Mouse (Mus musculus): Measurements from ENCODE around the gene Pebp1. TPM values are rescaled to one million over a fixed set of nuclear protein-coding genes. Genes with fewer than 3 reads are reported as not detected.

Pebp1 gene
- polyA plus RNA-seq, 1 experiment from 2014 or later = 543 TPM

DNA sequence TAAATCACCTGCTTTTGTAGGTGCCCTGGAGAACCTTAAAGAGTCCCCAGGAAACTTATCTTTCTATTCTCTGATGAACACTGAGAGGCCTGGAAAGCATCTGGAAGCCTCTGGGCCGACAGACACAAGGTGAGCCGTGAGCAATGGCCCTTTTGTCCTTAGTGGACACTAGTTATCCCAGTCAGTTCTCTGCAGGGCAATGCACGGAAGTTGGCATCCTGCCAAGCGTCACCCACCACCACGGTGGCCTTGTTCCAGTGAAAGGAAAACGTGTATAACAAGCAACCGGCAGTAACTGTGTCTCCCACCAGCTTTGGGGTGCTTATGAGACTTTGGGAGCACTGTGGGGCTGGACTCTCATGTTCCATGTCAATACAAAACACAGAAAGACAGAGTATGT lies 2.7 kb downstream of the Pebp1 start:
- Histone ChIP-seq H3K27me3 (no peaks in the 10 kb centered on the region), H3K36me3 (peaks cover 26% of the 10 kb centered on the region), H3K9me3 (replicated peaks) (no peaks in the 10 kb centered on the region), H3K9ac (no peak overlapping the region), H3K4me2 (no peak overlapping the region), H3K4me3 (no peak overlapping the region), H3K27ac (no peak overlapping the region), H3K4me1 (replicated peaks) (peaks cover 35% of the 10 kb centered on the region)
- no peak for ATAC-seq (replicated peaks; ENCODE audit: insufficient number of reproducible peaks, insufficient read depth, low FRiP score, low read depth)
- WGBS = 43% methylated on average over 7 of the region's 7 CpGs

DNA sequence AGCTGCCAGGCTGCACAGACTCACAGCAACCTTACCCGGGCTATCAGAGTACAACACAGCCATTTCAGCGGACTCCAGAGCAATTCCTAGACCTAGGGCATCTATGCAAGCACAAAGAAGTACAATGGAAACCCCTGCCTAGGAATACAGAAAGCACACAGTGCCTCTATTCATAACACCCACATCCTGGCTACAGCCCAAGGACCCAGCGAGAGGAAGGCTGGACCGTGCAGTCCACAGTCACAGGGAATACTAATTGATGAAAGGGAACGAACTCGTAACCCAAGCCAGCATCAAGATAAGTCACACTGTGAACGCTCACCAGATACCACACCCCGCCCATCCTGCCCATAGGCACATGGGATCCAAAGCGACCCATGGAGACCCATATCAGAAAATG lies 3.4 kb downstream of the Pebp1 start:
- no peaks in the 10 kb centered on the region for H3K9me3 ChIP-seq (replicated peaks)
- no peaks in the 10 kb centered on the region for H3K27me3 ChIP-seq
- 71% methylated on average over 9 of the region's 9 CpGs for WGBS
- no peak overlapping the region for H3K9ac ChIP-seq
- ATAC-seq (replicated peaks; ENCODE audit: insufficient number of reproducible peaks, insufficient read depth, low FRiP score, low read depth) = no peak
- H3K4me1 ChIP-seq (replicated peaks) = peaks cover 41% of the 10 kb centered on the region
- no peak overlapping the region for H3K4me2 ChIP-seq
- H3K36me3 ChIP-seq = peaks cover 26% of the 10 kb centered on the region
- no peak overlapping the region for H3K27ac ChIP-seq
- no peak overlapping the region for H3K4me3 ChIP-seq

DNA sequence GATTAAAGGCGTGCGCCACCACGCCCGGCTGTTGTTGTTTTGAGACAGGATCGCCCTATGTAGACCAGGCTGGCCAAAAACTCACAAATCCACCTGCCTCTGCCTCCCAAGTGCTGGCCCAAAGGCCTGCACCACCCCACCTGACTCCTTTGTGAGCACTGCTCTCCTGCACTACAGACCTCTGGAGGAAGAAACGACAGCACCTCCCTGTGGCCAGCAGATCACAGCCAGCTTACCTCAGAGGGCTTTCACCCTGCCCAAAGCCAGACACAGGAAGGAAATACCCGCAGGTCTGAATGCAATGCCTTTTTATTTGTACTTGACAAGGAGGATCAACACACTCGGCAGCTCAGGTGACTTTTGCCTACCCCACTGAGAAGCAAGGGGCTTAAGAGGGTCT lies 5.1 kb downstream of the Pebp1 start:
- no peak for ATAC-seq (replicated peaks; ENCODE audit: insufficient number of reproducible peaks, insufficient read depth, low FRiP score, low read depth)

DNA sequence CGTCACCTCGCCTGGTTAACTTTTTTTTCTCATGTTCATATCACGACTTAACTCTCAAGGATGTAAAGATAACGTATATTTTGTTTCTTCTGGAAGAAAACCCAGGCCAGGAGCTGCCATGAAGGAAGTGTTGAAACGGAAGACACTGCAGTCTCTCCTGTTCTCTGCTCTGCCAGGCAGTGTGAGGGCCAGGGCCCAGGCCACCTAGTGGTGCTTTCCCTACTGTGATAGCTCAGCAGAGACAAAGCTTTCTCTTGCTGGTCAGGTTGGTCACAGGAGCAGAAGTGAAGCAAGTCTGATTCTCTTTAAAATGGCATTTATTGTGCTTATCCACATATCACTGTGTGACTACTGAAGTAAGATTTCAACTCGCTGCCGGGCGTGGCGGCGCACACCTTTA lies 5.9 kb downstream of the Pebp1 start:
- Histone ChIP-seq H3K4me2 (no peak overlapping the region), H3K9ac (no peak overlapping the region), H3K27ac (no peak overlapping the region), H3K27me3 (no peaks in the 10 kb centered on the region), H3K36me3 (peaks cover 26% of the 10 kb centered on the region), H3K4me1 (replicated peaks) (peaks cover 35% of the 10 kb centered on the region), H3K4me3 (no peak overlapping the region), H3K9me3 (replicated peaks) (no peaks in the 10 kb centered on the region)
- no peak for ATAC-seq (replicated peaks; ENCODE audit: insufficient number of reproducible peaks, insufficient read depth, low FRiP score, low read depth)
- WGBS = 92% methylated on average over 10 of the region's 10 CpGs

More for the DNA sequence above, 5.1 kb downstream of the Pebp1 start:
- Histone ChIP-seq H3K4me1 (replicated peaks) (peaks cover 37% of the 10 kb centered on the region), H3K4me3 (no peak overlapping the region), H3K9me3 (replicated peaks) (no peaks in the 10 kb centered on the region), H3K27ac (no peak overlapping the region), H3K36me3 (peaks cover 26% of the 10 kb centered on the region), H3K4me2 (no peak overlapping the region), H3K9ac (no peak overlapping the region), H3K27me3 (no peaks in the 10 kb centered on the region)
- WGBS = 84% methylated on average over 8 of the region's 8 CpGs

DNA sequence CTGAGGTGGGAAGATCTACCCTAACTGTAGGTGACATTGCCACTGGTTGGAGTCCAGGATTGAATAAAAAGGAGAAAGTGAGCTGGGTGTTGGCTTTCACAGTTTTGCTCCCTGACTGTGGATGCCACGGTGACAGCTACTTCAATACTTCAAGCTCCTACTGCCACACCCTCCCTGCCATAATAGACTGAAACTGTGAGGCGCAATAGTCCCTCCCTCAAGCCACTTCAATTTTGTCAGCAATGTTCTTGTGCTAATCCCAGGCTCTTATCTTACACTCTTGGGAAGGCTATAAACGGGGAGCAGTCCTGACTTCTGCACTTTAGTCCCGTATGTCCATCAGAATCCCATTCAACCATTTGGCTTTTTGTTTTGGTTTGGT lies 7.8 kb downstream of the Pebp1 start:
- WGBS = 36% methylated on average over 4 of the region's 4 CpGs
- Histone ChIP-seq H3K4me3 (no peak overlapping the region), H3K27ac (peak overlapping the region; percentile 24; the same call in 1 of the 2 replicates), H3K9ac (no peak overlapping the region), H3K4me2 (no peak overlapping the region), H3K36me3 (peaks cover 26% of the 10 kb centered on the region), H3K9me3 (replicated peaks) (no peaks in the 10 kb centered on the region), H3K27me3 (no peaks in the 10 kb centered on the region), H3K4me1 (replicated peaks) (peaks cover 18% of the 10 kb centered on the region)
- peak; percentile 53; the same call in 1 of the 2 replicates for ATAC-seq (replicated peaks; ENCODE audit: insufficient number of reproducible peaks, insufficient read depth, low FRiP score, low read depth)

DNA sequence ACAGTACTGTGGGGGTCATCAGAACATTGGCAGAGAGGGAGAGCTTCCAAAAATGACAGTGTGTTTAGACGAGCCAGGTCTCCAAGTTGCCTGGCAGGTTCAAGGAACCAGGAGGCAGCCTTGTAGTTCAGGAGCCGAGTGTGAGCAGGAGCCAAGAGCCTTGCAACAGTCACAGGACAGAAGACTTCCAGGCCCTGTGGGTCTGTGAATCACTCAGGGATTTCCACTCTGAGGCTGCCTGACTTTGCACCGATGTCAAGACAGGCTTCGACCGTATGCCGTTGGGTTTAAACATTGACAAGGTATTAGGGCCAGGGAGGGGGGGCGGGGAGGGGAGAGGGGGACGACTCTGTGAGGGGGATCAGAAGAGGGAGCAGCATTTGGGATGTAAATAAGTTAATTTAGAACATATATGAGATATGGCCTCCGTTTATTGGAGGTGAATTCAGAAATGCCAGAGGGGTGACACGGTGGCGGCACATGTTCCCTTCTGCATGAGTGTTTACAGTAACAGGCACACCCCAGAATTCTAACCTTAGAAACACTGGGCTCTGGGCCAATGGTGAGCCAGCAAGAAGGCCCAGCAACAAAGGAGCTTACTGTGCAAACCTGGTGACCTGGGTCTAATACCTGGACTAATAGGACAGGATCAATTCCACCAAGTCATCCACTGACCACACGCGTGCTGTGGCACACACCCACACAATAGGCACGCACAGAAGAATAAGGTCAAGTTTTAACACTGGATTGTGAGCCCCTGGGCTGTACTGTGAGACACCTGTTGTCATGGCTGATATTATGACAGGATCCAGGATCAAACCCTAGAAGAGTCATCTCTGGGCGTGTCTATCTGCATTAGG lies 8.4 kb downstream of the Pebp1 start:
- WGBS = 73% methylated on average over 15 of the region's 15 CpGs
- Histone ChIP-seq H3K9ac (no peak overlapping the region), H3K4me2 (no peak overlapping the region), H3K36me3 (peaks cover 24% of the 10 kb centered on the region), H3K27ac (peak overlapping the region; percentile 24; the same call in 1 of the 2 replicates), H3K9me3 (replicated peaks) (no peaks in the 10 kb centered on the region), H3K27me3 (no peaks in the 10 kb centered on the region), H3K4me1 (replicated peaks) (peaks cover 15% of the 10 kb centered on the region), H3K4me3 (no peak overlapping the region)
- peak; percentile 38; the same call in 1 of the 2 replicates for ATAC-seq (replicated peaks; ENCODE audit: insufficient number of reproducible peaks, insufficient read depth, low FRiP score, low read depth)

DNA sequence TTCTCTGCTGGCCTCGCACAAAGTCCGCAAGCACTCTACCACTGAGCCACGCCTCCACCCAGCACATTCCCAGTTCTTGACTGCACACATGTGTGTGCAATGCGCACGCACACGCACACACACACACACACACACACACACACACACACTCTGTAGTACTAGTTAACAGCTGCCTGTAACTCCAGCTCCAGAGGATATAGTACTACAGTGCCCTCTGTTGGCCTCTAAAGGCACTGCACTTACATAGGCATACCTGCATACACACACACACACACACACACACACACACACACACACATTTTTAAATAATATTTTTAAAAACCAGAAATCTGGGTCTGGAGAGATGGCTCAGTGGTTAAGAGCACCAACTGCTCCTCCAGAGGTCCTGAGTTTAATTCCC lies 9.6 kb downstream of the Pebp1 start:
- peaks cover 16% of the 10 kb centered on the region; the same call in 1 of the 2 replicates for H3K36me3 ChIP-seq
- no peaks in the 10 kb centered on the region for H3K27me3 ChIP-seq
- no peak overlapping the region for H3K9ac ChIP-seq
- no peak for ATAC-seq (replicated peaks; ENCODE audit: insufficient number of reproducible peaks, insufficient read depth, low FRiP score, low read depth)
- peaks cover 14% of the 10 kb centered on the region for H3K4me1 ChIP-seq (replicated peaks)
- 88% methylated on average over 6 of the region's 6 CpGs for WGBS
- no peak overlapping the region for H3K27ac ChIP-seq
- H3K9me3 ChIP-seq (replicated peaks) = no peaks in the 10 kb centered on the region
- no peak overlapping the region for H3K4me2 ChIP-seq
- H3K4me3 ChIP-seq = no peak overlapping the region

DNA sequence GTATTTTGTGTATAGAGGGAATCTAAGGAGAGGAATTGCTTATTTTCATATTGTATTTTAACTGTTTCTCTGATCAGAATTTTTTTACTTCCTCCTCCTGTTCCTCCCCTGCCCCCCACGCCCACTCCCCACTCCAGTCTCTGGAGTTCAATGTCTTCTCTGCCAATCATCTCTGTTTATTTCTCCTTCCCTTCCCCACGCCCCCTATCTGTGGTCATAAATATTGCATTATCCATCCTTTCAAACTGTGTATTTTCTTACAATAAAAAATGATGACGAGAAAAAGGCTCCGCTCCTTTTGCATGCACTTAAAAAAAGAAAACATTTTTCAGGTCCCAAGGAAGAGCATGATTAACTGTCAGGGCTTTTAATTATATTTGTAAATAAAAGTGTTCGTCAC lies 12.6 kb downstream of the Pebp1 start:
- Histone ChIP-seq H3K4me2 (no peak overlapping the region), H3K27ac (no peak overlapping the region), H3K4me1 (replicated peaks) (peaks cover 11% of the 10 kb centered on the region), H3K4me3 (no peak overlapping the region), H3K9me3 (replicated peaks) (no peaks in the 10 kb centered on the region), H3K27me3 (no peaks in the 10 kb centered on the region), H3K9ac (no peak overlapping the region), H3K36me3 (no peaks in the 10 kb centered on the region)
- no peak for ATAC-seq (replicated peaks; ENCODE audit: insufficient number of reproducible peaks, insufficient read depth, low FRiP score, low read depth)
- 63% methylated on average over 5 of the region's 5 CpGs for WGBS

DNA sequence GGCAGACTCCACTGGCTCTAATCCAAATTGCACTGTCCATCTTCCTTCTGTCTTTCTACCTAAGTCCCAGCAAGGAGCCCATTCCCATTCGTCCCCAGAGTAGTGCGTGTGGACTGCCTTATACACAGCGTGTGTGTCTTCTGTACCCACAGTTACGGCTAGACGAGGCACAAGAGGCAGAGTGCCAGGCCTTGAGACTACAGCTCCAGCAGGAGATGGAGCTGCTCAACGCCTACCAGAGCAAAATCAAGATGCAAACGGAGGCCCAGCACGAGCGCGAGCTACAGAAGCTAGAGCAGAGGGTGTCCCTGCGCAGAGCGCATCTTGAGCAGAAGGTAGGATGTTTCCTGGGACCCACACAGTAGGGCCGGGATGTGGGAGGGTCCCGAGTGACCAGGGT lies 15.5 kb downstream of the Pebp1 start:
- no peaks in the 10 kb centered on the region for H3K36me3 ChIP-seq
- no peak overlapping the region for H3K27ac ChIP-seq
- WGBS = 89% methylated on average over 14 of the region's 14 CpGs
- H3K4me3 ChIP-seq = no peak overlapping the region
- ATAC-seq (replicated peaks; ENCODE audit: insufficient number of reproducible peaks, insufficient read depth, low FRiP score, low read depth) = no peak
- H3K4me2 ChIP-seq = no peak overlapping the region
- no peaks in the 10 kb centered on the region for H3K27me3 ChIP-seq
- no peak overlapping the region for H3K9ac ChIP-seq
- H3K4me1 ChIP-seq (replicated peaks) = no peaks in the 10 kb centered on the region
- no peaks in the 10 kb centered on the region for H3K9me3 ChIP-seq (replicated peaks)

DNA sequence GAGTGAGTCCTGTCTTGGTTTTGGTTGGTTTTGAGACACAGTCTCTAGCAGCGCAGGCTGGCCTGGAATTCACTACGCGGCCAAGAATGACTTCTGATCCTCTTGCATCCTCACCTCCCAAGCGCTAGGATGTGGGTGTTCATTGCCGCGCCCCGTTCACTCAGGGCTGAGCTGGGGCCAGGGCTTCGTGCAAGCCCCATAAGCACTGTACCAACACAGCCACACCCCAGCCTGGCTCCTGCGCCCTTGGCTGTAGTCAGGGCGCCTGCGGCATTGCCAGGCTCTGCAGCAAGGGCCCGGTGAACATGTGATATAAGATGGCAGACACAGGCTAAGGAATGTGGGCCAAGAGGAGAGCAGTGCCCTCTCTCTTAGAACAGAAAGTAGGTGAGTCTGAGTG lies 18.0 kb downstream of the Pebp1 start:
- H3K4me3 ChIP-seq = no peak overlapping the region
- no peak overlapping the region for H3K9ac ChIP-seq
- H3K4me1 ChIP-seq (replicated peaks) = no peaks in the 10 kb centered on the region
- H3K36me3 ChIP-seq = no peaks in the 10 kb centered on the region
- H3K27ac ChIP-seq = no peak overlapping the region
- no peaks in the 10 kb centered on the region for H3K27me3 ChIP-seq
- ATAC-seq (replicated peaks; ENCODE audit: insufficient number of reproducible peaks, insufficient read depth, low FRiP score, low read depth) = no peak; the same call in 1 of the 2 replicates
- whole genome bisulfite sequencing = 94% methylated on average over 12 of the region's 12 CpGs
- H3K9me3 ChIP-seq (replicated peaks) = no peaks in the 10 kb centered on the region
- H3K4me2 ChIP-seq = no peak overlapping the region

DNA sequence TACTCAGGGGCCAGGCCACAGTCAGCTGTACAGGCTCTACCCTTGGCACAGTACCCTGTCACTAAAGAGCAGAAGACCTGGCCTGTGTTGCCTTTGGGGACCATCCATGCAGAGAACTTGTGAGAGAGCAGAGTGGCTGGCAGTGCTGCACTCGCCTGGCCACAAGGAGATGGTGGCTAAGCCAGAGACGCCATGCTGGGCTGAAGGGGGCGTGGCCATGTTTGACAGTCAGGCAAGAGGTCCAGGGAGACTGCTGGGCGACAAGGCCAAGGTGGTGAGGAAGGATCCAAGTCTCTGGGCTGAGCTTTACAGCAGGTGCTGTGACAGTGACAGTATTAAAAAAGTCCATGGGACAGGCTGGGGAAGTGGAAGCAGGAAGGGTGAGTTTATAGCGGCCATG lies 18.7 kb downstream of the Pebp1 start:
- H3K27ac ChIP-seq = no peak overlapping the region
- H3K4me2 ChIP-seq = no peak overlapping the region
- 44% methylated on average over 5 of the region's 5 CpGs for WGBS
- no peak for ATAC-seq (replicated peaks; ENCODE audit: insufficient number of reproducible peaks, insufficient read depth, low FRiP score, low read depth)
- peaks cover 3% of the 10 kb centered on the region for H3K36me3 ChIP-seq
- no peak overlapping the region for H3K4me3 ChIP-seq
- H3K9me3 ChIP-seq (replicated peaks) = no peaks in the 10 kb centered on the region
- no peak overlapping the region for H3K9ac ChIP-seq
- H3K27me3 ChIP-seq = no peaks in the 10 kb centered on the region
- H3K4me1 ChIP-seq (replicated peaks) = no peaks in the 10 kb centered on the region

DNA sequence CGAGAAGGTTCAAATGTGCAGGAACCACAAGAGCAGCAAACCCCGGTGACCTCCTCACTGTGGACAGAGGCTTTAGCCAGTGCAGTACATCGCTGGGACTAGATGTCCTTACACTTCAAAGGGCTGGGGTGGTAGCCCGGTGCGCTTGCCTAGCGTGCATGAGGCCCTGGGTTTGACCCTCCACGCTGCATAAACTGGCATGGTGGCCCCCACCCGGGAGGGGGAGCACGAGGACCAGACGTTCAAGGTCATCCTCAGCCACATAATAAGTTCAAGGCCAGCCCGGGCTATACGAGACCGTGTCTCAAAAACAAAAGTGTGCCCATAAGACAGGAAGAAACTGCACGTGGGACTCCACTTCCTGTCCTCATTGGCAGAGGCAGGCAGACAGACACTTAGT lies 19.5 kb downstream of the Pebp1 start:
- Histone ChIP-seq H3K4me1 (replicated peaks) (no peaks in the 10 kb centered on the region), H3K9ac (no peak overlapping the region), H3K27ac (no peak overlapping the region), H3K36me3 (peaks cover 11% of the 10 kb centered on the region), H3K27me3 (no peaks in the 10 kb centered on the region), H3K4me3 (no peak overlapping the region), H3K9me3 (replicated peaks) (no peaks in the 10 kb centered on the region), H3K4me2 (no peak overlapping the region)
- ATAC-seq (replicated peaks; ENCODE audit: insufficient number of reproducible peaks, insufficient read depth, low FRiP score, low read depth) = no peak
- WGBS = 74% methylated on average over 14 of the region's 14 CpGs

Data from heart, embryonic 15.5 days (tissue).